Mouse (Mus musculus): Measurements from ENCODE around the gene Efna1. TPM values are rescaled to one million over a fixed set of nuclear protein-coding genes. Genes with fewer than 3 reads are reported as not detected.

Efna1 gene
- polyA plus RNA-seq, 1 experiment = 13.9 TPM

GRCm38 (mm10) chr3:89305105-89305504, 24.2 kb upstream of the Efna1 start:
- Histone ChIP-seq H3K27me3 (ENCODE audit: control insufficient read depth, insufficient read depth, insufficient read length) (no peaks in the 10 kb centered on the region), H3K36me3 (ENCODE audit: control insufficient read depth, insufficient read depth) (no peaks in the 10 kb centered on the region), H3ac (ENCODE audit: control insufficient read depth, insufficient read length, low read depth) (no peak overlapping the region), H3K4me3 (ENCODE audit: insufficient read depth, poor library complexity, severe bottlenecking) (no peak overlapping the region), H3K79me2 (ENCODE audit: control insufficient read depth, insufficient read depth) (no peaks in the 10 kb centered on the region), H3K79me3 (ENCODE audit: low read depth) (no peaks in the 10 kb centered on the region)
- no peak for TF ChIP-seq MAX (IDR thresholded peaks at IDR 0.05)
- TF ChIP-seq FOSL1 (IDR thresholded peaks at IDR 0.05; ENCODE audit: insufficient read depth, low read length, poor library complexity, severe bottlenecking) = no peak
- no peak for TF ChIP-seq MYOD1 (IDR thresholded peaks at IDR 0.05; ENCODE audit: control insufficient read depth, insufficient read length, low read depth)
- no peak for TF ChIP-seq CTCF (IDR thresholded peaks at IDR 0.05; ENCODE audit: control insufficient read depth, insufficient read depth, insufficient read length)
- TF ChIP-seq USF1 (IDR thresholded peaks at IDR 0.05; ENCODE audit: low read depth) = no peak
- no peak for TF ChIP-seq CEBPB (IDR thresholded peaks at IDR 0.05; ENCODE audit: low read depth)
- TF ChIP-seq MYOG (IDR thresholded peaks at IDR 0.05; ENCODE audit: control insufficient read depth, extremely low read depth, insufficient read length) = no peak

DNA sequence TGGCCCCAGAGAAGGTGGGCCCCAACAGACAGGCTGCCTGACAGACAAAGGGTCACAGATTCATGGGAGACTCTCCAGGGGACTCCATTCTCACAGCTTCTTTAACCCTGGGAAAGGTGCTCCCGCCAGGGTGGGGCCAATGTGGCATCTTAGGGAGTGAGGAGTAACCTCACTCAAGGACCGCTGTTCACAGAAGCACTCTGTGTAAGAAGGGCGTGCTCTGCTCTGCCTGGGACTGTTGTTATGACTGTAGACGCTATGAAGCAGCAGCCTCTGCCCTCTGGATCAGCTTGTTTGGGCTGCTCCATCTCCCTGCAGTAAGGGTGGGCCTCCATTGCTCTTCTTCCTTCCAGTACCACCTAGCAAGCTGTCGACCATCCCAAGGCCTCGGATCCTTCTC, 23.5 kb upstream of the Efna1 start:
- Histone ChIP-seq H3K27me3 (ENCODE audit: control insufficient read depth, insufficient read depth, insufficient read length) (no peaks in the 10 kb centered on the region), H3K4me3 (ENCODE audit: insufficient read depth, poor library complexity, severe bottlenecking) (no peak overlapping the region), H3ac (ENCODE audit: control insufficient read depth, insufficient read length, low read depth) (no peak overlapping the region), H3K79me2 (ENCODE audit: control insufficient read depth, insufficient read depth) (no peaks in the 10 kb centered on the region), H3K79me3 (ENCODE audit: low read depth) (no peaks in the 10 kb centered on the region), H3K36me3 (ENCODE audit: control insufficient read depth, insufficient read depth) (no peaks in the 10 kb centered on the region)
- TF ChIP-seq MYOG (IDR thresholded peaks at IDR 0.05; ENCODE audit: control insufficient read depth, extremely low read depth, insufficient read length) (no peak), USF1 (IDR thresholded peaks at IDR 0.05; ENCODE audit: low read depth) (no peak), MAX (IDR thresholded peaks at IDR 0.05) (no peak), CEBPB (IDR thresholded peaks at IDR 0.05; ENCODE audit: low read depth) (no peak), FOSL1 (IDR thresholded peaks at IDR 0.05; ENCODE audit: insufficient read depth, low read length, poor library complexity, severe bottlenecking) (no peak), CTCF (IDR thresholded peaks at IDR 0.05; ENCODE audit: control insufficient read depth, insufficient read depth, insufficient read length) (no peak), MYOD1 (IDR thresholded peaks at IDR 0.05; ENCODE audit: control insufficient read depth, insufficient read length, low read depth) (no peak)

GRCm38 (mm10) chr3:89300514-89300913, 19.6 kb upstream of the Efna1 start:
- Histone ChIP-seq H3K4me3 (ENCODE audit: insufficient read depth, poor library complexity, severe bottlenecking) (no peak overlapping the region), H3K79me2 (ENCODE audit: control insufficient read depth, insufficient read depth) (no peaks in the 10 kb centered on the region), H3ac (ENCODE audit: control insufficient read depth, insufficient read length, low read depth) (no peak overlapping the region), H3K79me3 (ENCODE audit: low read depth) (no peaks in the 10 kb centered on the region), H3K27me3 (ENCODE audit: control insufficient read depth, insufficient read depth, insufficient read length) (no peaks in the 10 kb centered on the region), H3K36me3 (ENCODE audit: control insufficient read depth, insufficient read depth) (no peaks in the 10 kb centered on the region)
- TF ChIP-seq FOSL1 (IDR thresholded peaks at IDR 0.05; ENCODE audit: insufficient read depth, low read length, poor library complexity, severe bottlenecking) (no peak), USF1 (IDR thresholded peaks at IDR 0.05; ENCODE audit: low read depth) (no peak), CTCF (IDR thresholded peaks at IDR 0.05; ENCODE audit: control insufficient read depth, insufficient read depth, insufficient read length) (no peak), MYOG (IDR thresholded peaks at IDR 0.05; ENCODE audit: control insufficient read depth, extremely low read depth, insufficient read length) (no peak), CEBPB (IDR thresholded peaks at IDR 0.05; ENCODE audit: low read depth) (no peak), MYOD1 (IDR thresholded peaks at IDR 0.05; ENCODE audit: control insufficient read depth, insufficient read length, low read depth) (no peak), MAX (IDR thresholded peaks at IDR 0.05) (no peak)

DNA sequence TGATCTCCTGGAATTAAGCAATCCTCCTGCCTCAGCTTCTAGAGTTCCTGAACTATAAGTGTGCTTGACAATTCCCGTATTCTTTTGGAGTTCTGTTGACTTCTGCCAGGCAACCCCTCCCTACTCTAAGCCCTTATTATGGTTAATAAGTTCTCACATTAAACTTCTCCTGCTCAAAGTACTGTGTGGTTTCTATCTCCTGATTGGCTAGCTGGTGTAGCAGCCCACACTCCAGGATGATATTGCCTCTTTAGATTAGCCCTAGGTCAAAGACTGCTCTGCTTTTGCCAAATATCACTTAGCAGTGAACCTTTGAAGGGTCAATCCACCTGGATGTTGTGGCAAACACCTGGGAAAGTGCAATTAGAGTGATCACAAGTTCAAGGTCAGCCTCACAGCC, 19.1 kb upstream of the Efna1 start:
- H3K4me3 ChIP-seq (ENCODE audit: insufficient read depth, poor library complexity, severe bottlenecking) = no peak overlapping the region
- H3ac ChIP-seq (ENCODE audit: control insufficient read depth, insufficient read length, low read depth) = no peak overlapping the region

GRCm38 (mm10) chr3:89299499-89299898, 18.6 kb upstream of the Efna1 start:
- Histone ChIP-seq H3ac (ENCODE audit: control insufficient read depth, insufficient read length, low read depth) (peak overlapping the region; percentile 54), H3K79me3 (ENCODE audit: low read depth) (no peaks in the 10 kb centered on the region), H3K4me3 (ENCODE audit: insufficient read depth, poor library complexity, severe bottlenecking) (no peak overlapping the region), H3K36me3 (ENCODE audit: control insufficient read depth, insufficient read depth) (no peaks in the 10 kb centered on the region), H3K79me2 (ENCODE audit: control insufficient read depth, insufficient read depth) (no peaks in the 10 kb centered on the region), H3K27me3 (ENCODE audit: control insufficient read depth, insufficient read depth, insufficient read length) (no peaks in the 10 kb centered on the region)
- TF ChIP-seq CEBPB (IDR thresholded peaks at IDR 0.05; ENCODE audit: low read depth) (no peak), MAX (IDR thresholded peaks at IDR 0.05) (no peak), MYOD1 (IDR thresholded peaks at IDR 0.05; ENCODE audit: control insufficient read depth, insufficient read length, low read depth) (no peak), FOSL1 (IDR thresholded peaks at IDR 0.05; ENCODE audit: insufficient read depth, low read length, poor library complexity, severe bottlenecking) (no peak), CTCF (IDR thresholded peaks at IDR 0.05; ENCODE audit: control insufficient read depth, insufficient read depth, insufficient read length) (no peak), MYOG (IDR thresholded peaks at IDR 0.05; ENCODE audit: control insufficient read depth, extremely low read depth, insufficient read length) (no peak), USF1 (IDR thresholded peaks at IDR 0.05; ENCODE audit: low read depth) (no peak)

More for the DNA sequence above, 19.1 kb upstream of the Efna1 start:
- Histone ChIP-seq H3K36me3 (ENCODE audit: control insufficient read depth, insufficient read depth) (no peaks in the 10 kb centered on the region), H3K27me3 (ENCODE audit: control insufficient read depth, insufficient read depth, insufficient read length) (no peaks in the 10 kb centered on the region), H3K79me3 (ENCODE audit: low read depth) (no peaks in the 10 kb centered on the region), H3K79me2 (ENCODE audit: control insufficient read depth, insufficient read depth) (no peaks in the 10 kb centered on the region)
- TF ChIP-seq FOSL1 (IDR thresholded peaks at IDR 0.05; ENCODE audit: insufficient read depth, low read length, poor library complexity, severe bottlenecking) (no peak), MYOG (IDR thresholded peaks at IDR 0.05; ENCODE audit: control insufficient read depth, extremely low read depth, insufficient read length) (no peak), MYOD1 (IDR thresholded peaks at IDR 0.05; ENCODE audit: control insufficient read depth, insufficient read length, low read depth) (no peak)

DNA sequence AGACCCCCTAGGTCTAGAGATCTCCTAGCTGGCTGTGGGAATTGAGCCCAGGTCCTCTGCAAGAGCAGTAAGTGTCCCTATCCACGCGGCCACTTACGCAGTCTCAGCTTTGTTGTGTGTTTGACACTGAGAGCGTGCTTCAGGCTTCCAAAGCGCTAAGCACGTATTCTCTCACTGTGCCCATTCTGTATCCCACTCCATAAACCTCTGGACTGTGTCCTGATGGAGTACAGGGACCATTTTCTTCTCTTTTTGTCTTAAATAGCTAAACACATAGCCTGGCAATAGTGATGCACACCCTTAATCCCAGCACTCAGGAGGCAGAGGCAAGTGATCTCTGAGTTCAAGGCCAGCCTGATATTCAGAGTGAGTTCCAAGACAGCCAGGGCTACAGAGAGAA, 18.0 kb upstream of the Efna1 start:
- Histone ChIP-seq H3K36me3 (ENCODE audit: control insufficient read depth, insufficient read depth) (no peaks in the 10 kb centered on the region), H3K27me3 (ENCODE audit: control insufficient read depth, insufficient read depth, insufficient read length) (no peaks in the 10 kb centered on the region), H3K79me3 (ENCODE audit: low read depth) (no peaks in the 10 kb centered on the region), H3K79me2 (ENCODE audit: control insufficient read depth, insufficient read depth) (no peaks in the 10 kb centered on the region), H3ac (ENCODE audit: control insufficient read depth, insufficient read length, low read depth) (no peak overlapping the region), H3K4me3 (ENCODE audit: insufficient read depth, poor library complexity, severe bottlenecking) (no peak overlapping the region)
- TF ChIP-seq CTCF (IDR thresholded peaks at IDR 0.05; ENCODE audit: control insufficient read depth, insufficient read depth, insufficient read length) (no peak), MYOG (IDR thresholded peaks at IDR 0.05; ENCODE audit: control insufficient read depth, extremely low read depth, insufficient read length) (no peak), MYOD1 (IDR thresholded peaks at IDR 0.05; ENCODE audit: control insufficient read depth, insufficient read length, low read depth) (no peak), USF1 (IDR thresholded peaks at IDR 0.05; ENCODE audit: low read depth) (no peak), CEBPB (IDR thresholded peaks at IDR 0.05; ENCODE audit: low read depth) (no peak), MAX (IDR thresholded peaks at IDR 0.05) (no peak), FOSL1 (IDR thresholded peaks at IDR 0.05; ENCODE audit: insufficient read depth, low read length, poor library complexity, severe bottlenecking) (no peak)
